Mouse (Mus musculus) liver, embryonic 18 days (tissue): ENCODE data around the gene Plcxd2. TPM values are rescaled to one million over a fixed set of nuclear protein-coding genes. Genes with fewer than 3 reads are reported as not detected.

Source experiments
- polyA plus RNA-seq: library from polyadenylated mRNA; depleted of rRNA; stranded (reverse); fragments of >200 nt; gene quantifications from 2 replicates; pipeline ENCODE4 v1.2.3, GENCODE M21; 2012; rRNA removed

The Plcxd2 gene
- 5.7 and 6.1 TPM in 2 replicates for polyA plus RNA-seq

GRCm38 (mm10) chr16:46010153-46010905 lies at the start of gene Plcxd2:
TSS of gene Plcxd2 (minus strand) at chr16:46010218.

GRCm38 (mm10) chr16:45953394-45953793 lies 56.6 kb downstream of the Plcxd2 start, which contains the start of gene Phldb2:
TSS of gene Phldb2 (minus strand) at chr16:45953598.

Other genes with a start within 250 kb of the Plcxd2 start
- 14.1 and 15.1 TPM in 2 replicates for gene Phldb2, start 56.6 kb downstream of the Plcxd2 start, polyA plus RNA-seq
- gene Cd96, start 110.0 kb upstream of the Plcxd2 start, polyA plus RNA-seq, result 0.03 and 0.12 TPM in 2 replicates
- gene Gm4737, start 144.9 kb upstream of the Plcxd2 start, polyA plus RNA-seq, result 15.6 and 23.8 TPM in 2 replicates